Mouse (Mus musculus) heart, embryonic 11.5 days (tissue): ENCODE results near the gene Pwp1. TPM values are rescaled to one million over a fixed set of nuclear protein-coding genes. Genes with fewer than 3 reads are reported as not detected.
"Not testable (repeated sequence)": the region's sequence is repeated elsewhere in the genome, so short reads cannot be mapped to it uniquely, and the experiment has no call there.

Source experiments
- ATAC-seq: fragments of 200-750 bp; cut with Nextera tagmentation; replicated peaks from 2 replicates; pipeline ENCODE4 v1.8.0; 2017; ENCODE audit warnings: moderate library complexity; ENCODE audit not compliant: insufficient number of reproducible peaks, low FRiP score, low TSS enrichment
- H3K27ac ChIP-seq: fragments of 300-500 bp; sonication (generic); 2 replicates; pipeline ENCODE4 v1.5.1; 2014; ENCODE audit warnings: mild to moderate bottlenecking, low read depth, low read length
- H3K27me3 ChIP-seq: fragments of 300-500 bp; sonication (generic); 2 replicates; pipeline ENCODE4 v1.6.1; 2014; ENCODE audit warnings: mild to moderate bottlenecking, low read length, mixed read lengths; ENCODE audit not compliant: control insufficient read depth, insufficient read depth
- H3K36me3 ChIP-seq: fragments of 300-500 bp; sonication (generic); 2 replicates; pipeline ENCODE4 v1.6.1; 2014; ENCODE audit warnings: mild to moderate bottlenecking, low read length, moderate library complexity, mixed read lengths; ENCODE audit not compliant: control insufficient read depth, insufficient read depth
- H3K4me1 ChIP-seq: fragments of 300-500 bp; sonication (generic); 2 replicates; pipeline ENCODE4 v1.6.1; 2014; ENCODE audit warnings: low read length; ENCODE audit not compliant: control insufficient read depth, insufficient read depth
- H3K4me2 ChIP-seq: fragments of 300-500 bp; sonication (generic); 2 replicates; pipeline ENCODE4 v1.6.1; 2014; ENCODE audit warnings: mild to moderate bottlenecking, moderate library complexity
- H3K4me3 ChIP-seq: fragments of 300-500 bp; sonication (generic); 2 replicates; pipeline ENCODE4 v1.5.1; 2014; ENCODE audit warnings: low read depth, low read length
- H3K9ac ChIP-seq: fragments of 300-500 bp; sonication (generic); 2 replicates; pipeline ENCODE4 v1.6.1; 2014; ENCODE audit warnings: mild to moderate bottlenecking, low read depth, low read length, moderate library complexity
- H3K9me3 ChIP-seq: fragments of 300-500 bp; sonication (generic); replicated peaks from 2 replicates; pipeline ENCODE4 v1.6.1; 2016; ENCODE audit warnings: low read length; ENCODE audit not compliant: control insufficient read depth
- WGBS: fragments of 180-500 bp; shearing (Covaris S2); extraction: QIAGEN DNeasy Blood & Tissue Kit; methylation state at CpG from one replicate; pipeline ENCODE4 v1.1.7; 2014; ENCODE audit not compliant: insufficient replicate concordance; 5-methylcytosine and 5-hydroxymethylcytosine counted together
- polyA plus RNA-seq: library from polyadenylated mRNA; unstranded; fragments of >200 nt; fragmentation: Nextera tagmentation; extraction: Ambion mirVana; gene quantifications from 2 replicates; pipeline ENCODE4 v1.2.1, GENCODE M21; 2014

Gene Pwp1
- 55.1 and 57.7 TPM in 2 replicates for polyA plus RNA-seq

DNA sequence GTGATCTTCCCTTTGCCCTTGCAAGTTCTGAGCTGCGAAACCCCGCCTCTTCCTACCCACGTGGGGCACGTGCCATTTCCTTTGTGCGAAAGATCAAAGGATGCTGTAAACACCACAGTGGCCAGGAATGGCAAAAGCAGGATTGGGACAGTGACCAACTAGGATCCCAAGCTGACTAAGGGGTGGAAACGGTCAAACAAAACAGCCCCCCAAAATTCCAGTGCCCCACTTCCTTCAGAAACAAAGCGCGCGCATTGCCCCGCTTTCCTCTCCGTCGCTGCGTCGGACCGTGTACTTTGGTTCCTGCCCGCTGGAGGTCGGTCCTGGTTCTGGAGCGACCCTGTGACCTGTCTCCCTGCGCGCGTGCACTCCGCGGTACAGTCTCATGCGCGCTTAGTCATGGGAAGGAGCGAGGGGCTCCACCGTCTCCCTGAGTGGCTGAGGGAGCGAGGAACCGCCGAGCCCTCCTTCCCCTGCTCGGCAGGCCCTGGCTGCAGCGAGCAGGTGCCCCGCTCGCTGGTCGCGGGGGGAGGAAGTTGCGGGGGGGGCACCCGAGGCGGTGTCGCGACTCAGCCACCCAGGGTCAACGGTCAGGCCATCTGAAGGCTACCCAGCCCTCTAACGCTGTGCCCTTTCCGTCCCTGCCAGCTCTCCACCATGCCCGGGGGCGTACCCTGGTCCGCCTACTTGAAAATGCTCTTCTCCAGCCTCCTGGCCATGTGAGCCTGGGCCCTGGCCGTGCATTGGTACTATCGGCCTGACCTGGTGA lies at the start of gene Pwp1:
TSS of gene Pwp1 (plus strand) at position 410 of the 769 bp plus-strand sequence.
- H3K27ac ChIP-seq, H3K4me1 ChIP-seq, H3K9me3 ChIP-seq, H3K27me3 ChIP-seq, H3K36me3 ChIP-seq: not testable (repeated sequence)
- Histone ChIP-seq H3K4me2 (peak within 1 kb of the TSS; percentile 80), H3K4me3 (peak within 1 kb of the TSS; percentile 54), H3K9ac (peak within 1 kb of the TSS; percentile 75)
- 5% methylated on average over 38 of the region's 49 CpGs for WGBS
- peak; percentile 76 for ATAC-seq

DNA sequence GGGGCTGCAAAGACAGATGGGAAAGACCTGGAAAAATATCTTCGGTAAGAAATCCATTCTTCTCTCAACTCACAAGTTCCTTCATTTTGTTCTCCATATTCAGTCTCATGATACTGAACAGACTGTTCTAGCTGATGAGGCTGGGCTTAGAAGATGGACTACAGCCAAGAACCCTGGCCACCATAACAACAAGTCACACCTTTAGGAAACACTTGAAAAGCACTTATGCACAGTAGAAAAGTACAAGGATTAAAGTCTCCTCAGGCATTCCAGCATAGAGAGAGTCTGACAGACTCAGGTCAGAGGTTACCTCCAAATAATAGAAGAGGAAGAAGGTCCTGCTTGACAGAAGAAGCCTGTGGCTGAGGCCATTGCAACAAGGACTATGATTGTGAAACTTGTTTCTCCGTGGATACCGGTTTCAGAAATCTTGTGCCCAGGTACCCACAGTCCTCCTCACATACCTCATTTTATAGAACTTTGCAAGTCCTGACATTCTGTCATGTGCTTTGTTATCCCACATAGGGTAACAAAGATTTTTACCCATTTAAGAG lies 7.1 kb upstream of the Pwp1 start:
- not testable (repeated sequence) for H3K27me3 ChIP-seq, H3K4me1 ChIP-seq, H3K4me3 ChIP-seq, H3K9me3 ChIP-seq, H3K27ac ChIP-seq, ATAC-seq, H3K9ac ChIP-seq, H3K36me3 ChIP-seq, H3K4me2 ChIP-seq
- WGBS, result 87% methylated on average over 1 of the region's 3 CpGs

DNA sequence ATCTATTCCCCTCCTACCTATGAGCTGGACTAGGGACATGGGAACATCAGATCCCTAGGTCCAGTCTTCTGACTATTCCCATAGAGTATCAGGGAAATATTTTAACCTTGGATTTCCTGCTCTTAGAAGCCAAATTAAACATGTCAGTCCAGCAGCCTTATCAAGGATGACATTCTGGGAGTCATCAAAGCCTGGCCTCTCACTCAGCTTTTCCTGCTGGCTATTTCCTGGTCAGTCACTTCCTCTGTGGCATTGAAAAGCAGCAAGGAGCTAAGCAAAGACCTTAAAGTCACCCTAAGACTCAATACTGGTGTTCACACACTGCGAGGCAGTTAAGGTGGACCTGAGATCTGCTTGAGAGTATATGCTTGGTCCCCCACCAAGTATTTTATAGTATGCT lies 5.5 kb upstream of the Pwp1 start:
- H3K9ac ChIP-seq, ATAC-seq, H3K4me2 ChIP-seq, H3K27me3 ChIP-seq, H3K4me3 ChIP-seq, H3K9me3 ChIP-seq, H3K4me1 ChIP-seq, H3K36me3 ChIP-seq: not testable (repeated sequence)
- WGBS, result 58% methylated on average over 1 of the region's 1 CpGs
- H3K27ac ChIP-seq, result 0 out of 2 replicates have a peak overlapping the region, but pooled peaks have one; percentile 54

DNA sequence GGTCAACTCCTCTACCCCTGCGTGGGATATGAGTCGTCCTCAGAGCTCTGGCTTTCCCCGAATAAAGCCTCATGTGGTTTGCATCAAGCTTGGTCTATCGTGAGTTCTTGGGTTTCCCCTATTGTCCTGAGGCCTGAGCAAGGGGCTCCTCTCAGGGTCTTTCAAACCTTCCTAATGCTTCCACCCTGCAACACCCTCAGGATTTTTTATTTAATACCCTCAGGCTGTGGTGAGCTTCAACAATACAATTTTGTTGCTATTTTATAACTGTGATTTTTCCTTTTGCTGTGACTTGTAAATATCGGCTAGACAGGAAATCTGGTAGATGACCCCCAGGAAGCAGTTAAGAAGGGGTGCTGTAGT lies 591 bp upstream of the Pwp1 start:
- not testable (repeated sequence) for ATAC-seq, H3K36me3 ChIP-seq, H3K4me3 ChIP-seq, H3K9me3 ChIP-seq, H3K27ac ChIP-seq, H3K27me3 ChIP-seq, H3K4me1 ChIP-seq, H3K9ac ChIP-seq
- 64% methylated on average over 5 of the region's 5 CpGs for WGBS
- H3K4me2 ChIP-seq, result peak overlapping the region; percentile 80

DNA sequence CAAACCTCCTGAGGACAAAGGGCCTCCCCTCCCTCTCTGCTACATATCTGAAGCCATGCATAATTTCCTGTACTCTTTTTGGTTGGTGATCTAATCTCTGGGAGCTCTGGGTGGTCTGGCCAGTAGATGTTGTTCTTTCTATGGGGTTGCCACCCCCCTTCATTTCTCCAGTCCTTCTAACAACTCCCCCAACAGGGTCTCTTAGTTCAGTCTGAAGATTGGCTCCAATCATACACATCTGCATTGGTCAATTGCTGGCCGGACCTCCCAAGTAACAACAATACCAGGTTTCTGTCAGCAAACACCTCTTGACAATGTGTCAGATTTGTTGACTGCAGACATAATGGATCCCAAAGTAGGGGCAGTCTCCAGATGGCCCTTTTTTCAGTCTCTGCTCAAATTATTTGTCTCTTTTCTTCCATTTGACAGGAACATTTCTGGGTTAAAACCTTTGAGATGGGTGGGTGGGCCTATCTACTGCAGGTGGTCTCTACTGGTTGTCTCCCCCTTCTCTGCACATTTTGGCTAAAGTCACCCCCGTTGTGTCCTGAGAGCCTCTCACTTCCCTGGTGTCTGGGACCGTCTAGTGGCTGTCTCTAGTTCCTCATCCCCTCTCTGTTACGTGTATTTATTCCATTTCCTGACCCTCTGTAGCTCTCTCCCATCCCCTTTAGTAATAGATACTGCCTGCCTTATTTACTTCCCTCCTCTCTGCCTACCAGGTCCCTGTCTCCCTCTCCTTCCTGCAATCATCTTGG lies 17.0 kb downstream of the Pwp1 start:
- Histone ChIP-seq H3K9me3 (no peaks in the 10 kb centered on the region), H3K27ac (no peak overlapping the region), H3K9ac (no peak overlapping the region), H3K27me3 (no peaks in the 10 kb centered on the region), H3K4me2 (no peak overlapping the region), H3K4me1 (no peaks in the 10 kb centered on the region), H3K36me3 (no peaks in the 10 kb centered on the region), H3K4me3 (no peak overlapping the region)
- 64% methylated on average over 4 of the region's 4 CpGs for WGBS
- no peak for ATAC-seq

DNA sequence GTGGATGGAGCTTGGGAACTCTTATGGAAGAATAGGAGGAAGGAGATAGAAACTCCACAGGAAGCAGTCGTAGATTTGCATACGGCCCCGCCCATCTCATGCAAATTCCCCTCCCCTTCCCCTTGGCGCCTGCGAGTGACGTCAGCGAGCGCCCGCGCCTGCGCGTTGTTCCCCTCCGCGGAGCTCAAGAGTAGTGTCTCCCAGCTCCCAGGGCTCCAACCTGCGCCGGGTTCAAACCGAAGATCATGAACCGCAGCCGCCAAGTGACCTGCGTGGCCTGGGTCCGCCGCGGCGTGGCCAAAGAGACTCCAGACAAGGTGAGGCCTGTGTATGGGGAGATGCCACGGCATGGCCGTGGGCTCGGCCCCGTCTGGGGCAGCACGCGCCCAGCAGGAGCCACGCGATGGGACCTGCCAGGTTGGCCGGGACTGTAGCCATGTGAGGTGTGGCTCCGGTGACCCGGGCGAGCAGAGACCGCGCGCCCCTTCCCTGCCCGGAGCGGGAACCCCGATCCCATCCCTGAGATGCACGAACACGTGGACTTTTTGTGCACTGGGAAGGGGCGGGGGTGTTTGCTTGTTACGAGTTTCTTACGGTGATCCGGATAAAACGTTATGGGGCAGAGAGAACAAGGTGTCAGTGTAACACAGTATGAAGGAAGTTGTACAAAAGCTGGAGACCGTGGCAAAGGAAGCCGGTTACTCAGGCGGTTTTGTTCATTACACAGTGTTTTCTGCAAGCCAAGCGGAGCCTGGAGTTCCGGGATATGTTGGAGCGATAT lies 42.6 kb downstream of the Pwp1 start:
- Histone ChIP-seq H3K27ac (peak overlapping the region; percentile 64; the same call in 1 of the 2 replicates), H3K9ac (peak overlapping the region; percentile 84), H3K36me3 (peaks cover 8% of the 10 kb centered on the region), H3K4me1 (peaks cover 4% of the 10 kb centered on the region; the same call in 1 of the 2 replicates), H3K27me3 (no peaks in the 10 kb centered on the region), H3K4me2 (peak overlapping the region; percentile 80), H3K9me3 (no peaks in the 10 kb centered on the region), H3K4me3 (peak overlapping the region; percentile 72)
- WGBS, result under 1% methylated on average over 55 of the region's 55 CpGs
- peak; percentile 91 for ATAC-seq

DNA sequence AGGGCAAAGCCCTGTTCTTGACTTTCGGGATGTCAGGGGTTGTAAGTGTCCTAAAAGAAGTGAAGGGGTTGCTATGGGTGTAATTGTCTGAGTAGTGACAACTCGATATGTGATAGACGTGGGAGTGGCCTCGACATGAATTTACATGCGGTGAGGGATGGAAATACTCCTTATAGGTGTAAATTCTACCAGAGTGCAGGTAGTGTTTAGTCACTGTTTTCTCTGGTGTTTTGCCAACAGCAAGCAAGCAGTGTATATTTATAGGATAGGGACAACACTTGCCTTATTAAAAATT lies 43.1 kb downstream of the Pwp1 start:
- Histone ChIP-seq H3K4me1 (peaks cover 4% of the 10 kb centered on the region; the same call in 1 of the 2 replicates), H3K27me3 (no peaks in the 10 kb centered on the region), H3K27ac (no peak overlapping the region), H3K4me2 (peak overlapping the region; percentile 80), H3K36me3 (peaks cover 8% of the 10 kb centered on the region), H3K4me3 (peak overlapping the region; percentile 72), H3K9ac (peak overlapping the region; percentile 84), H3K9me3 (no peaks in the 10 kb centered on the region)
- 1% methylated on average over 5 of the region's 5 CpGs for WGBS
- ATAC-seq, result 0 out of 2 replicates have a peak, but pooled peaks have one; percentile 15

DNA sequence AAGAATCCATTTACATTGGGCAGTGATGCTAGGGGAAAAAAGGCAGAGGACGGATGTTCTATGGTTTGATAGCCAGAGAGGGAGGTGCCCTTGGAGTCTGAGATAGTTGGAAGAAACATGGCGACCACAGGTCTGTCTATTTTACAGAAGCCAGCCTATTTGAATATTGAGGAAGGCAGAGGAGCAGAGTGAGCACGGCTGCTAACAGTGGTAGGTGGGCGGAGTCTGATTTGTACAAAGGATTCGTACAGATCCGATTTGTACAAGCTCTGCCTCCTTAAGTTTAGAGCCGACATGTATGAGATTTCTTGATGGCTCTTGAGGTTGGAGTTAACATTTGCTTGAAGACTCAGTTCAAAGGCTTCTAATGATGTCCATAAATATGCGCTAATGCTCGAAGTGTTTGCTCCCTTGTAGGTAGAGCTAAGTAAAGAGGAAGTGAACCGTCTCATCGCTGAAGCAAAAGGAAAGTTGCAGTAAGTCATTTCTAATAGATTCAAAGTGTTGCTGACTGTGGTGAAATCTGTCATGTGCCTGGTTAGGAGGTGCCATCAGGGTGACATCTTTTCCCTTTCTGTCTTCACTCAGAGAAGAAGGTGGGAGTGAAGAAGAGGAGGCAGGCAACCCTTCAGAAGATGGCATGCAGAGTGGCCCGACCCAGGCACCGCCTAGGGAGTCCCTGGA lies 44.7 kb downstream of the Pwp1 start:
- WGBS, result 89% methylated on average over 13 of the region's 13 CpGs

More for the DNA sequence above, 44.7 kb downstream of the Pwp1 start:
- ATAC-seq, result no peak
- Histone ChIP-seq H3K4me2 (no peak overlapping the region), H3K27me3 (no peaks in the 10 kb centered on the region), H3K9ac (no peak overlapping the region), H3K9me3 (no peaks in the 10 kb centered on the region), H3K27ac (no peak overlapping the region), H3K36me3 (peaks cover 14% of the 10 kb centered on the region), H3K4me1 (peaks cover 4% of the 10 kb centered on the region; the same call in 1 of the 2 replicates), H3K4me3 (no peak overlapping the region)
